Mouse (Mus musculus): ENCODE data around the gene Rab6a.

DNA sequence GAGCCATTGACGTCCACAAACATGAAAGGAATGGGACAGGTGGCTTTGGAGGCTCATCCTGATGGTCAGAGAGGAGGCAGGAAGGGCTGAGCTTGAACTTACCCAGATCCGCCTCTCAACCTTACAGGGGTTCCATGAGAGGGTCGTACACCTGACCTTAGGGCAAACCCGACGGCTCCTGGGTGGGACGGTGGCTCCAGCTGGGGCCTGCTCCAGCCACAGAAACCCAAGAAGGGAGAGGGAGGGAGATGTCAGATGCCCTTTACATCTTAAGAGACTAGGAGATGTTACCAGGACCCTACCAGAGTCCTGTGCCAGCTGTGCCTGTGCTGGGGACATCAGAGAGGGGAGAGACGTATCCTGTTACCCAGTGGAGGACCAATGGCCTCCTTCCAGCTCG, 42.6 kb downstream of the Rab6a start:
- TF ChIP-seq TAL1 (IDR thresholded peaks at IDR 0.05; ENCODE audit: low read length) = no peak
- TF ChIP-seq GATA1 (IDR thresholded peaks at IDR 0.05; ENCODE audit: low read length) = no peak

Measured in erythroblast, embryonic 14.5 days (primary cell).